7 mouse cellular contexts compared by ENCODE assay signal in the genomic region with DNA sequence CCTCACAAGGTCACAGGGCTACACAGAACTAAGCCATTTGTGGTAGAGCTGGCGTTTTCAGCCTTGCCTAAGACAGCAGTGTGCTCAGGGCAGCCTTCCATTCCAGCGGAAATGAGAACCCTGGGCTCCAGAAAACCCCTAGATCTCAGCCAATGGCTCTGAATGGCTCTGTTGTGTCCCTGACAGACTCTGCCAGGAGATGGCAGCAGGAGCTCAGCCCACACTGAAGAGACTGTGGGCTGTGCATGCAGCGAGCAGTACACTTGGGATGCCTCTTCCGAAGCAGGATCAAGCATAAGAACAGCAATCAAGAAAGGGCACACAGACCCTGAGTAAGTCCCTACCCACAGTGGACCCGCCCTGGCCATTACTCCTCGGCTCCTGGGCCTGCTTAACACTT.
DNase-seq lines count a peak whose midpoint lies in the region; ATAC-seq and TF ChIP-seq lines count a peak whose summit lies in the region.
"Not testable (repeated sequence)": the region's sequence is repeated elsewhere in the genome, so short reads cannot be mapped to it uniquely, and the experiment has no call there.

No protein-coding gene starts in this region.

- not testable (repeated sequence) for H3K36me3 ChIP-seq in embryonic facial prominence, embryonic 13.5 days; hindbrain, embryonic 12.5 days; intestine, postnatal 0 days (ENCODE audit: control insufficient read depth, insufficient read depth); liver, embryonic 11.5 days (ENCODE audit: control insufficient read depth, insufficient read depth, low read length); midbrain, embryonic 11.5 days (ENCODE audit: control insufficient read depth, insufficient read depth, low read length); neural tube, embryonic 13.5 days

- not testable (repeated sequence) for H3K4me3 ChIP-seq in embryonic facial prominence, embryonic 13.5 days; hindbrain, embryonic 12.5 days; intestine, postnatal 0 days (ENCODE audit: low read depth, low read length); liver, embryonic 11.5 days (ENCODE audit: low read depth, low read length); midbrain, embryonic 11.5 days (ENCODE audit: low read depth, low read length); neural tube, embryonic 13.5 days

- not testable (repeated sequence) for H3K4me1 ChIP-seq in embryonic facial prominence, embryonic 13.5 days; hindbrain, embryonic 12.5 days; intestine, postnatal 0 days (replicated peaks; ENCODE audit: control insufficient read depth, insufficient read depth, low read length); liver, embryonic 11.5 days (replicated peaks; ENCODE audit: control insufficient read depth, insufficient read depth, low read length); midbrain, embryonic 11.5 days (ENCODE audit: control insufficient read depth, insufficient read depth, low read length); neural tube, embryonic 13.5 days (replicated peaks)

- not testable (repeated sequence) for DNase-seq in liver, embryonic 11.5 days (ENCODE audit: low spot score); midbrain, embryonic 11.5 days (ENCODE audit: low spot score, missing footprints)

- H3K9me3 ChIP-seq in embryonic facial prominence, embryonic 13.5 days; hindbrain, embryonic 12.5 days (replicated peaks); intestine, postnatal 0 days (ENCODE audit: control insufficient read depth); liver, embryonic 11.5 days (ENCODE audit: control insufficient read depth, low read length); midbrain, embryonic 11.5 days (ENCODE audit: control insufficient read depth, low read length); neural tube, embryonic 13.5 days: not testable (repeated sequence)

- not testable (repeated sequence) for H3K27me3 ChIP-seq in embryonic facial prominence, embryonic 13.5 days; hindbrain, embryonic 12.5 days; intestine, postnatal 0 days (replicated peaks; ENCODE audit: control insufficient read depth, insufficient read depth, low read length); liver, embryonic 11.5 days (replicated peaks; ENCODE audit: control insufficient read depth, insufficient read depth, low read length); midbrain, embryonic 11.5 days (ENCODE audit: control insufficient read depth, insufficient read depth, low read length); neural tube, embryonic 13.5 days

- H3K9ac ChIP-seq in embryonic facial prominence, embryonic 13.5 days; hindbrain, embryonic 12.5 days; intestine, postnatal 0 days (ENCODE audit: low read depth, low read length); liver, embryonic 11.5 days (ENCODE audit: low read depth, low read length); midbrain, embryonic 11.5 days (ENCODE audit: low read length); neural tube, embryonic 13.5 days: not testable (repeated sequence)

- no CpG with 5 or more reads among the region's 6 CpGs for WGBS in embryonic facial prominence, embryonic 13.5 days
- no CpG with 5 or more reads among the region's 6 CpGs for WGBS in hindbrain, embryonic 12.5 days
- WGBS in intestine, postnatal 0 days: no CpG with 5 or more reads among the region's 6 CpGs
- WGBS in liver, embryonic 11.5 days: no CpG with 5 or more reads among the region's 6 CpGs
- no CpG with 5 or more reads among the region's 6 CpGs for WGBS in midbrain, embryonic 11.5 days
- no CpG with 5 or more reads among the region's 6 CpGs for WGBS in neural tube, embryonic 13.5 days

- not testable (repeated sequence) for H3K27ac ChIP-seq in embryonic facial prominence, embryonic 13.5 days; hindbrain, embryonic 12.5 days; intestine, postnatal 0 days (ENCODE audit: low read depth, low read length); liver, embryonic 11.5 days (ENCODE audit: low read depth, low read length); midbrain, embryonic 11.5 days (ENCODE audit: low read depth, low read length); neural tube, embryonic 13.5 days (replicated peaks)

- TF ChIP-seq CTCF in intestine, postnatal 0 days (IDR thresholded peaks at IDR 0.05; ENCODE audit: low read depth): not testable (repeated sequence)

- H3K4me2 ChIP-seq in embryonic facial prominence, embryonic 13.5 days; hindbrain, embryonic 12.5 days (replicated peaks); intestine, postnatal 0 days (replicated peaks; ENCODE audit: low read depth); liver, embryonic 11.5 days; midbrain, embryonic 11.5 days; neural tube, embryonic 13.5 days: not testable (repeated sequence)

- peak; percentile 67 for ATAC-seq in embryonic facial prominence, embryonic 13.5 days (ENCODE audit: insufficient number of reproducible peaks, insufficient read depth, low FRiP score, low TSS enrichment, low read depth)
- peak; percentile 100 for ATAC-seq in frontal cortex, adult (ENCODE audit: low TSS enrichment)
- ATAC-seq in hindbrain, embryonic 12.5 days (ENCODE audit: low FRiP score): peak; percentile 82
- ATAC-seq in intestine, postnatal 0 days: peak; percentile 54; the same call in 1 of the 2 replicates
- ATAC-seq in liver, embryonic 11.5 days (replicated peaks; ENCODE audit: low FRiP score): peak; percentile 39; the same call in 1 of the 2 replicates
- peak; percentile 81 for ATAC-seq in midbrain, embryonic 11.5 days (ENCODE audit: low FRiP score)
- ATAC-seq in neural tube, embryonic 13.5 days (ENCODE audit: low read depth): peak; percentile 95

Comparison
In these comparisons a context has a peak if more than half of its experiments do, and no peak if none do; other contexts are left out.
1. ATAC-seq: peak in every context shown above with its lines; median percentile 100 in frontal cortex, adult; 95 in neural tube, embryonic 13.5 days; 82 in hindbrain, embryonic 12.5 days; 81 in midbrain, embryonic 11.5 days; 67 in embryonic facial prominence, embryonic 13.5 days; 54 in intestine, postnatal 0 days; 39 in liver, embryonic 11.5 days.